Mouse (Mus musculus) B cell, adult 2 months (primary cell): ENCODE measurements at regions not wholly inside any gene's neighbourhood (a gene's known extent, or its start where the extent isn't known, plus 50 kb on each side); places are given as distances from the start of the nearest gene placed in this dataset.

Experiments
- DNase-seq, 2 experiments: peaks; one replicate each; pipeline ENCODE4 v3.0.0; 2022

GRCm38 (mm10) chr16:97234321-97234720 is 63.8 kb upstream of the Dscam start:
- no peak for DNase-seq

GRCm38 (mm10) chr16:97239626-97240025 is 69.1 kb upstream of the Dscam start:
- no peak for DNase-seq

- no peak for DNase-seq
Observed at GRCm38 (mm10) chr16:97240085-97240484, 69.5 kb upstream of the Dscam start.

- DNase-seq = no peak
Observed at GRCm38 (mm10) chr16:97240859-97241360, 70.4 kb upstream of the Dscam start.

- DNase-seq = no peak
Observed at GRCm38 (mm10) chr16:97241639-97242038, 71.1 kb upstream of the Dscam start.

- no peak for DNase-seq
Observed at GRCm38 (mm10) chr16:97250488-97250887, 79.9 kb upstream of the Dscam start.

- no peak for DNase-seq
Observed at GRCm38 (mm10) chr16:97252551-97252950, 82.0 kb upstream of the Dscam start.

- no peak for DNase-seq
Observed at GRCm38 (mm10) chr16:97252997-97253635, 82.6 kb upstream of the Dscam start.

GRCm38 (mm10) chr16:97258821-97259220 is 88.3 kb upstream of the Dscam start:
- DNase-seq = no peak

- DNase-seq = no peak
Observed at GRCm38 (mm10) chr16:97263451-97263850, 92.9 kb upstream of the Dscam start.

GRCm38 (mm10) chr16:97270417-97271133 is 86.0 kb upstream of the Bace2 start:
- DNase-seq = no peak

GRCm38 (mm10) chr16:97271264-97271663 is 85.3 kb upstream of the Bace2 start:
- no peak for DNase-seq

- peak; percentile 65 to 66 for DNase-seq
Observed at GRCm38 (mm10) chr16:97272035-97272631, 84.4 kb upstream of the Bace2 start.

- DNase-seq = no peak
Observed at GRCm38 (mm10) chr16:97278913-97279312, 77.6 kb upstream of the Bace2 start.

- DNase-seq = no peak
Observed at GRCm38 (mm10) chr16:97281615-97282110, 74.9 kb upstream of the Bace2 start.

- no peak for DNase-seq
Observed at GRCm38 (mm10) chr16:97282943-97283342, 73.6 kb upstream of the Bace2 start.

- no peak for DNase-seq
Observed at GRCm38 (mm10) chr16:97285886-97286447, 70.6 kb upstream of the Bace2 start.

- DNase-seq = no peak
Observed at GRCm38 (mm10) chr16:97286717-97287116, 69.8 kb upstream of the Bace2 start.

GRCm38 (mm10) chr16:97288634-97289033 is 67.9 kb upstream of the Bace2 start:
- DNase-seq = no peak

GRCm38 (mm10) chr16:97292484-97293048 is 64.0 kb upstream of the Bace2 start:
- DNase-seq = no peak

GRCm38 (mm10) chr16:97293273-97293672 is 63.3 kb upstream of the Bace2 start:
- DNase-seq = peak; percentile 52 to 53

- DNase-seq = no peak
Observed at GRCm38 (mm10) chr16:97297140-97297539, 59.4 kb upstream of the Bace2 start.

GRCm38 (mm10) chr16:97304156-97304735 is 52.3 kb upstream of the Bace2 start:
- DNase-seq = no peak
